Mouse (Mus musculus): ENCODE measurements around the gene Prss57. TPM values are rescaled to one million over a fixed set of nuclear protein-coding genes. Genes with fewer than 3 reads are reported as not detected.

The Prss57 gene
- polyA plus RNA-seq, 1 experiment from 2014 or later, result 5.0 TPM

DNA sequence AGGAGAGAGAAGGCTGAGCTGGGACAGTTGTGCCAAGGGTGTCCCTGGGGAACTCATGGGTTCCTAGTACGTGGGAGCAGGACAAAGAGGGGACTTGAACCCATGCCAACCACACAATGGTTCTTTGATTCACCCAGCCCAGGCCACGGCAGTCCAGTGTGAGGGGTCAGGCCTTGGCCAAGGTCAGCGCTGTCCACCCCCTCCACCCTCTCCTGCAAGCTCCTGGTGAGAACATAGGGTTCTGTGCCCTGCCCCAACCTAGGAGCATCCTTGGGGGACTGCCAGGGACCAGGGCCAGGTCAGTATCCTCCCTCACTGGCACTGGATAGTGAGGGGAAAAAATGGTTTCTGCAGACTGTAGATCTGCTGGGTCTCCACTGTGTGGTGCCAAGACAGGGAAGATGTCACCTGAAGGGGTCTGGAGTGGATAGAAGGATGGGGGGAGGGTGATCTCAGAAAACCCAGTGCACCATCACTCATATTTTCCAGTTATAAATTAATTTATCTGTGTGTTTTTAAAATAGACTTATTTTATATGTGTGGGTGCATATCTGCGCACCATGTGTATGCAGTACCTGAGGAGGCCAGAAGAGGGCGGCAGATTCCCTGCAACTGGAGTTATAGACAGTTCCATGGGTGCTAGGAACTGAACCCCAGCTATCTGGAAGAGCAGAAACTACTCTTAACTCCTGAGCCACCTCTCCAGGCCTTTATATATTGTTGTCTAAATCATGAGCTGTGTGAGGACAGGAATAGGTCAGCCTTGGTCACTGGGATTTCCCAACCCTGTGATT lies 16.1 kb downstream of the Prss57 start:
- Histone ChIP-seq H3K4me2 (ENCODE audit: low read depth, low read length) (no peak overlapping the region), H3K36me3 (replicated peaks; ENCODE audit: insufficient read depth, low read length) (no peaks in the 10 kb centered on the region), H3K9me3 (ENCODE audit: low read length) (0 out of 2 replicates have a peak, but pooled peaks cover 4% of the 10 kb centered on the region), H3K27me3 (ENCODE audit: insufficient read depth, low read length) (peaks cover 28% of the 10 kb centered on the region), H3K27ac (ENCODE audit: low read depth) (no peak overlapping the region), H3K9ac (replicated peaks) (no peak overlapping the region), H3K4me3 (ENCODE audit: low read depth, low read length) (no peak overlapping the region), H3K4me1 (ENCODE audit: insufficient read depth) (peaks cover 7% of the 10 kb centered on the region)
- 68% methylated on average over 5 of the region's 5 CpGs for WGBS (ENCODE audit: insufficient replicate concordance)
- TF ChIP-seq EP300 (IDR thresholded peaks at IDR 0.05; ENCODE audit: low read depth), result no peak
- TF ChIP-seq CTCF (IDR thresholded peaks at IDR 0.05; ENCODE audit: low read depth), result peak; percentile 55
- ATAC-seq, result no peak
- peak; percentile 15 for DNase-seq

DNA sequence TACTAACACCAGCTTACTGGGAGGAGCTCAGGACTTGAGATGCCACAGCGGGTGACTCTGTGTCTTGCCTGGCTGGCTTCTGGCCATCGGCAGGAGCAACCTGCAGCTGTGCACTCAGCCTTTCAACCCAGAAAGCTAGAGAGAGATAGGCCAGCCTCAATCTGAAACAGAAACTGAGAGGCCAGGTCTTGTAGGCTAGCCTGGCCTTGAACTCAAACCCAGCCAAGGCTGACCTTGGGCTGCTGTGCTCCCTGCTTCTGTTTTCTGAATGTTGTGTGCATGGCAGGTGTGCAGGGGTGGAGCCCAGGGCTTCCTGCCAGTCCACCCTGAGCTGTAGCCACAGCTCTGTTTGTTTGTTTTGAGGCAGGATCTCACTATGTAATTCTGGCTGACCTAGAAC lies 17.6 kb downstream of the Prss57 start:
- peak; percentile 37 for ATAC-seq

DNA sequence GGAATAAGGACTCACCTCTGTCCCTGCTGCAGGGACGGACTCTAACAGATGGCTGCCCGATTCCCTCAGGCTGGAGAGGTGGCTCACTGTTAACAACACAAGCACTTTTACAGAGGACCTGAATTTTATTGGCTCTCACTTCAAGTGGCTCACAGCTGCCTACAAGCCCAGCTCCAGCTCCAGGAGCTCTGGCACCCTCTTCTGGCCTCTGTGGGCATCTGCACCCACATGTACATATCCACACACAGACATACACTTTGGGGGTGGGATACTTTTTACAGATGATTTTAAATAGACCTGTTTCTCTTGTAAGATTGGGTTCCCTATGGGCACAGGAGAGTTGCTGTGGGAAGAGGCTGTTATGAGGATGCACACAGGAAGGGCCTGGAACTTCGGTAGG lies 18.4 kb downstream of the Prss57 start:
- Histone ChIP-seq H3K9ac (replicated peaks) (no peak overlapping the region), H3K4me1 (ENCODE audit: insufficient read depth) (peaks cover 13% of the 10 kb centered on the region), H3K9me3 (ENCODE audit: low read length) (0 out of 2 replicates have a peak, but pooled peaks cover 4% of the 10 kb centered on the region), H3K27me3 (ENCODE audit: insufficient read depth, low read length) (peaks cover 6% of the 10 kb centered on the region; the same call in 1 of the 2 replicates), H3K4me3 (ENCODE audit: low read depth, low read length) (no peak overlapping the region), H3K27ac (ENCODE audit: low read depth) (no peak overlapping the region), H3K4me2 (ENCODE audit: low read depth, low read length) (no peak overlapping the region), H3K36me3 (replicated peaks; ENCODE audit: insufficient read depth, low read length) (no peaks in the 10 kb centered on the region)
- TF ChIP-seq EP300 (IDR thresholded peaks at IDR 0.05; ENCODE audit: low read depth) (no peak), CTCF (IDR thresholded peaks at IDR 0.05; ENCODE audit: low read depth) (peak; percentile 47)
- ATAC-seq (no peak), DNase-seq (peak; percentile 15)
- WGBS (ENCODE audit: insufficient replicate concordance), result 91% methylated on average over 3 of the region's 3 CpGs

More for the DNA sequence above, 17.6 kb downstream of the Prss57 start:
- peak; percentile 13 for DNase-seq
- Histone ChIP-seq H3K4me3 (ENCODE audit: low read depth, low read length) (no peak overlapping the region), H3K9me3 (ENCODE audit: low read length) (0 out of 2 replicates have a peak, but pooled peaks cover 4% of the 10 kb centered on the region), H3K4me1 (ENCODE audit: insufficient read depth) (peaks cover 10% of the 10 kb centered on the region), H3K4me2 (ENCODE audit: low read depth, low read length) (no peak overlapping the region), H3K36me3 (replicated peaks; ENCODE audit: insufficient read depth, low read length) (no peaks in the 10 kb centered on the region), H3K27me3 (ENCODE audit: insufficient read depth, low read length) (peaks cover 14% of the 10 kb centered on the region), H3K27ac (ENCODE audit: low read depth) (no peak overlapping the region), H3K9ac (replicated peaks) (no peak overlapping the region)
- 67% methylated on average over 2 of the region's 2 CpGs for WGBS (ENCODE audit: insufficient replicate concordance)
- TF ChIP-seq EP300 (IDR thresholded peaks at IDR 0.05; ENCODE audit: low read depth), result no peak
- no peak for TF ChIP-seq CTCF (IDR thresholded peaks at IDR 0.05; ENCODE audit: low read depth)

DNA sequence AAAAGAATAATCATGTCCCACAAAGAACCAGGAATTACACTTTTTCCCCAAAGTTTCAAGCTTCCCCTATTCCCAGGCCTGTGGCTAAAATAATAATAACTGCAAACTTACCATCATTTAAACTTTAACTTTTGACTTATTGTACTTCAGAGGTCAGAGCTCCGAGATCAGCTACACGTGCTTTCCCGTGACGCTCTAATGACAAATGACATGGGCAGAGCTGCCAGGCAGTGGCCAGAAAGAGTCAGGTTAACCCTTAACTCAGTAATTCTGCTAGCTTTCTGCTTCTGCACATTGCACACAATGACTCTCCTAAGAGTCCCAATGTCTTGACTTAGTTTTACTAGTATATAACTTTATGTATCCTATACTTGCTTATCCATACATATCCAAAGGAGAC lies 21.4 kb downstream of the Prss57 start:
- Histone ChIP-seq H3K27me3 (ENCODE audit: insufficient read depth, low read length) (no peaks in the 10 kb centered on the region), H3K4me3 (ENCODE audit: low read depth, low read length) (no peak overlapping the region), H3K9ac (replicated peaks) (no peak overlapping the region), H3K36me3 (replicated peaks; ENCODE audit: insufficient read depth, low read length) (no peaks in the 10 kb centered on the region), H3K9me3 (ENCODE audit: low read length) (0 out of 2 replicates have a peak, but pooled peaks cover 4% of the 10 kb centered on the region), H3K4me2 (ENCODE audit: low read depth, low read length) (no peak overlapping the region), H3K4me1 (ENCODE audit: insufficient read depth) (peaks cover 22% of the 10 kb centered on the region), H3K27ac (ENCODE audit: low read depth) (no peak overlapping the region)
- TF ChIP-seq CTCF (IDR thresholded peaks at IDR 0.05; ENCODE audit: low read depth) (no peak), EP300 (IDR thresholded peaks at IDR 0.05; ENCODE audit: low read depth) (no peak)
- WGBS (ENCODE audit: insufficient replicate concordance), result 54% methylated on average over 4 of the region's 4 CpGs
- DNase-seq (no peak), ATAC-seq (no peak)

DNA sequence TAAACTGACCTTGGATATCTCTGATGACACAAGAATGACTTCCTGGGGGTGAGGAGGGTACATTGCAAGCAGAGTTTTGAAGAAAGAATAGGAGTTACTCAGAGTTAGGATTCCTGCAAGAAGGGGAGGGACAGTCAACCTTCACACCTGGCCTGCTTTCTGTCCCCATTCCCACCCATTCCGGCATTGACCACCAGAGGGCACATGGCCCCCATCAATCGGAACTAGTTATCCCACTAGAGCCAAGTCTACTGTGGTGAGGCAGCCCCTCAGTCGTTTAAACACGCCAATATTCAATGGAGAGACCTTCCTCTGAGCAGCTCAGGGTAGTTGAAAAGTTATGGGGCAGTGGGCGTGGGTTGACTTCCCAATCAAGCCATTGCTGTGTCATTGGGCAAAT lies 22.4 kb downstream of the Prss57 start:
- no peaks in the 10 kb centered on the region for H3K27me3 ChIP-seq (ENCODE audit: insufficient read depth, low read length)
- H3K36me3 ChIP-seq (replicated peaks; ENCODE audit: insufficient read depth, low read length), result 0 out of 2 replicates have a peak, but pooled peaks cover 2% of the 10 kb centered on the region
- H3K9me3 ChIP-seq (ENCODE audit: low read length), result 0 out of 2 replicates have a peak, but pooled peaks cover 4% of the 10 kb centered on the region
- H3K4me3 ChIP-seq (ENCODE audit: low read depth, low read length), result no peak overlapping the region
- H3K9ac ChIP-seq (replicated peaks), result no peak overlapping the region
- no peak overlapping the region for H3K4me2 ChIP-seq (ENCODE audit: low read depth, low read length)
- peak; percentile 83 for DNase-seq
- H3K27ac ChIP-seq (ENCODE audit: low read depth), result no peak overlapping the region
- WGBS (ENCODE audit: insufficient replicate concordance), result 5% methylated on average over 5 of the region's 5 CpGs
- peaks cover 30% of the 10 kb centered on the region for H3K4me1 ChIP-seq (ENCODE audit: insufficient read depth)
- ATAC-seq, result no peak
- TF ChIP-seq CTCF (IDR thresholded peaks at IDR 0.05; ENCODE audit: low read depth) (peak; percentile 96), EP300 (IDR thresholded peaks at IDR 0.05; ENCODE audit: low read depth) (no peak)

DNA sequence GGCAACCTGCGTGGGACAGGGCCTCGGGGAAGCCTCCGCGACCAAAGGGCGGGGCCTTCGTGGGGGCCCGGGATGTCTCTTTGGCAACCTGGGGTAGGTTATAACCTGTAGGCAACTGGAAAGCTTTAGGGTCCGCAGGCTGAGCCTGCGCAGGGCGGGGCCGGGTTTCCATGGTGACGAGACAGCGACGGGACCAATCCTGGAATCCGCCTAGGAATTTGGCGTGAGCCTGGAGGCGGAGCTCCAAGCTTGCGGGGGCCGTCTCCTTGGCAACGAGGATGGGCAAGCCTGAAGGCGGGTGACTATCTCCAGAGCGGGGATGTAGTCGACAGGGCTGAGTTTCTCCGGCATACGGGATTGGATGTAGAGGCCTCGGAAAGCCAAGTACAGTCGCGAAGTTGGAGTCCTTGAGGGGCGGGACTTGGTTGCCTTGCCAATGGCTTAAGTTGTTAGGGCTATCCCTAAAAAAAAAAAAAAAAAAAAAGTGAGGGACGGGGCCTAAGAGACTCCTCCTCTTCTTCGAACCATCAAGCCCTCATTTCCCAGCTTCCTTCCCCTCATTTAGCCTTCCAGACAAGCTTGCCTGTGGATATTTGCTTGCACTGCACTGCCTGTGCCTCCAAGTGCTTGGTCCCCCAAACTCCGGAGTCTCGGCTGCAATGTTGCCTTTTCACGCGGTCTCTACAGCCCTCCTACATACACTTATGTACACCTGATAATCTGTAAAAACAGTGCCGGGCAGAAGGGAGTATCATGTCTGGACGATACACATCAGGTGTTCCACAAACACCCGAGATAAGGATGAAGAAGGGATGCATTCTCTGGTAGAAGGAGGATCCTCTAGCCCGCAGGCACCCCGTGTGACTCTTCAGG lies 23.2 kb downstream of the Prss57 start:
- TF ChIP-seq EP300 (IDR thresholded peaks at IDR 0.05; ENCODE audit: low read depth) (no peak), CTCF (IDR thresholded peaks at IDR 0.05; ENCODE audit: low read depth) (no peak)
- Histone ChIP-seq H3K9ac (replicated peaks) (peak overlapping the region; percentile 96), H3K4me1 (ENCODE audit: insufficient read depth) (peaks cover 30% of the 10 kb centered on the region), H3K36me3 (replicated peaks; ENCODE audit: insufficient read depth, low read length) (peaks cover 2% of the 10 kb centered on the region; the same call in 1 of the 2 replicates), H3K27ac (ENCODE audit: low read depth) (peak overlapping the region; percentile 71), H3K27me3 (ENCODE audit: insufficient read depth, low read length) (no peaks in the 10 kb centered on the region), H3K4me3 (ENCODE audit: low read depth, low read length) (peak overlapping the region; percentile 96), H3K4me2 (ENCODE audit: low read depth, low read length) (peak overlapping the region; percentile 85), H3K9me3 (ENCODE audit: low read length) (0 out of 2 replicates have a peak, but pooled peaks cover 4% of the 10 kb centered on the region)
- ATAC-seq, result peak; percentile 38
- DNase-seq, result peak; percentile 81
- WGBS (ENCODE audit: insufficient replicate concordance), result 12% methylated on average over 40 of the region's 40 CpGs

All from liver, postnatal 0 days (tissue).